Mouse (Mus musculus): Measurements from ENCODE around the gene Fuk. TPM values are rescaled to one million over a fixed set of nuclear protein-coding genes. Genes with fewer than 3 reads are reported as not detected.

The Fuk gene
- polyA plus RNA-seq, 1 experiment: 7.2 TPM

DNA sequence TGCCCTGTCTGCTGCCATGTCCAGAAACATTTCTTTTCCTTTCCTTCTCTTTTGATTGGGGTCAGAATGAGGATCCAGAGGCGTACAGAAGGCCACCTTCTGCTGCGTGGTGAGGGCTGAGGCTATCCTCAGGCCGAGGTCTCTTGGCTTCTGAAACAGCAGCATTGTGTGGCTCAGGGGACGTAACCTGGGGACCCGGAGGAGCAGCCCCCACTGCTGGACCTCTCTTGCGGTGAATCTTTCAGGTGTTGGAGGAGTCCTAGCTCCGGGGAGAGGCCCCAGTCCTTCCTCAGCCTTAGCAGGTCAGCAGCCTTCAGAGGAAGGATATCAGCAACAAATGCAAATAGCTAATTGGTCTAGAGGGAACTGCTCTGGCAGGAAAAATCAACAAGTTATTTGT lies 26.1 kb upstream of the Fuk start:
- Histone ChIP-seq H3ac (ENCODE audit: control insufficient read depth, insufficient read length) (no peak overlapping the region), H3K36me3 (ENCODE audit: control insufficient read depth, insufficient read depth) (no peaks in the 10 kb centered on the region)

DNA sequence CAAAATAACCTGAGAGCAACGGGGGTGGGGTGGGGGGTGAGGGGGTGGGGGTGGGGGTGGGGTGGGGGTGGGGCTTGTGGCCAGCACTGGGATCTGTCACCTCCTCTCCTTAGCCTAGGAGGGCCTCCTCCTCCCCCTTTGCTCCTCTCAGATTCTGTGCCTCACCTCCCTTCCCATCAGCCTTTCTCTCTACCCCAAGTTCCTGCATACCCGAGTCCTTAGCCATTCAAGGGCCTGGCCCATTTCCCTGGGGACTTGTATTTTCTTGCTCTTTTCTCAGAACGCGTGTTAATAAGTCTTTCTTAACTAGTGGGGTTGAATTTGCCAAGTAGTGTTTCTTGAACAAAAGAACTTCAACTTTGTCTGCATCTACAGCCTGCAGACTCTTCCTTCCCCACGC lies 24.4 kb upstream of the Fuk start:
- H3K36me3 ChIP-seq (ENCODE audit: control insufficient read depth, insufficient read depth): no peaks in the 10 kb centered on the region
- no peak overlapping the region for H3K4me3 ChIP-seq
- H3K4me2 ChIP-seq (ENCODE audit: low read depth): no peak overlapping the region
- TF ChIP-seq SRF (IDR thresholded peaks at IDR 0.05; ENCODE audit: control insufficient read depth, insufficient read length, low read depth) (no peak), MYOD1 (IDR thresholded peaks at IDR 0.05; ENCODE audit: control insufficient read depth in 1 of 3, insufficient read length in 2 of 3, low read depth in 2 of 3) (no peak), POLR2AphosphoS2 (IDR thresholded peaks at IDR 0.05; ENCODE audit: insufficient read length, low read depth) (no peak), E2F4 (IDR thresholded peaks at IDR 0.05; ENCODE audit: insufficient read depth) (no peak), CEBPB (IDR thresholded peaks at IDR 0.05; ENCODE audit: insufficient read depth, poor library complexity, severe bottlenecking) (no peak)
- H3ac ChIP-seq (ENCODE audit: control insufficient read depth, insufficient read length): no peak overlapping the region
- H3K79me2 ChIP-seq (ENCODE audit: control insufficient read depth, insufficient read depth): peaks cover 53% of the 10 kb centered on the region
- no peaks in the 10 kb centered on the region for H3K27me3 ChIP-seq (ENCODE audit: control insufficient read depth, insufficient read depth, insufficient read length)

More for the DNA sequence above, 26.1 kb upstream of the Fuk start:
- TF ChIP-seq POLR2A (IDR thresholded peaks at IDR 0.05; ENCODE audit: insufficient read length, low read depth) (no peak), TCF3 (IDR thresholded peaks at IDR 0.05; ENCODE audit: insufficient read length, low read depth) (no peak), USF1 (IDR thresholded peaks at IDR 0.05; ENCODE audit: low read depth) (no peak), POLR2AphosphoS2 (IDR thresholded peaks at IDR 0.05; ENCODE audit: insufficient read length, low read depth) (no peak), MYOG (IDR thresholded peaks at IDR 0.05; ENCODE audit: control insufficient read depth in 1 of 3, insufficient read depth in 1 of 3, insufficient read length in 2 of 3, low read depth in 2 of 3) (no peak), REST (IDR thresholded peaks at IDR 0.05; ENCODE audit: insufficient read depth, insufficient read length) (no peak), MYOD1 (IDR thresholded peaks at IDR 0.05; ENCODE audit: control insufficient read depth in 1 of 3, insufficient read length in 2 of 3, low read depth in 2 of 3) (no peak), E2F4 (IDR thresholded peaks at IDR 0.05; ENCODE audit: insufficient read depth) (no peak), TCF12 (IDR thresholded peaks at IDR 0.05; ENCODE audit: insufficient read depth, poor library complexity, severe bottlenecking) (no peak), CEBPB (IDR thresholded peaks at IDR 0.05; ENCODE audit: insufficient read depth, poor library complexity, severe bottlenecking) (no peak), MAX (IDR thresholded peaks at IDR 0.05; ENCODE audit: low read depth) (no peak), SRF (IDR thresholded peaks at IDR 0.05; ENCODE audit: control insufficient read depth, insufficient read length, low read depth) (no peak)
- H3K4me3 ChIP-seq: no peak overlapping the region
- peaks cover 42% of the 10 kb centered on the region for H3K79me2 ChIP-seq (ENCODE audit: control insufficient read depth, insufficient read depth)
- no peak overlapping the region for H3K4me2 ChIP-seq (ENCODE audit: low read depth)
- H3K27me3 ChIP-seq (ENCODE audit: control insufficient read depth, insufficient read depth, insufficient read length): no peaks in the 10 kb centered on the region

DNA sequence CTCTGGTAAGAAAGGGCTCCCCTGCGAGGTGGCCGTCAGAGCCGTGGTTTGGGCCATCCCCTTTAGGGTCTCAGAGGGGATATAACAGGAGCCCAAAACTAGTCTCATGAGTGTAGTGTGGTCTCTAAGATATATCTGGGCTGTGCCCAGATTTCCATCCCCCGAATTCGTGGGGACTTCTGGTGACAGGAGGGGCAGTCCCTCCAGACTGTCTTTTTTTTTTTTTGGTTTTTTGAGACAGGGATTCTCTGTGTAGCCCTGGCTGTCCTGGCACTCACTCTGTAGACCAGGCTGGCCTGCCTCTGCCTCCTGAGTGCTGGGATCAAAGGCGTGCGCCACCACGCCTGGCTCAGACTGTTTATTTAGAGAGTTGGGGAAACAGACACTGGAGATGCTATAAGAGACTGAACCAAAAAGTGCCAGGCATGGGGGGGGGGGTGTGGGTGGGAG lies 23.4 kb upstream of the Fuk start:
- Histone ChIP-seq H3K4me3 (no peak overlapping the region), H3ac (ENCODE audit: control insufficient read depth, insufficient read length) (no peak overlapping the region), H3K36me3 (ENCODE audit: control insufficient read depth, insufficient read depth) (no peaks in the 10 kb centered on the region), H3K4me2 (ENCODE audit: low read depth) (no peak overlapping the region), H3K27me3 (ENCODE audit: control insufficient read depth, insufficient read depth, insufficient read length) (no peaks in the 10 kb centered on the region), H3K79me2 (ENCODE audit: control insufficient read depth, insufficient read depth) (peaks cover 56% of the 10 kb centered on the region)
- TF ChIP-seq POLR2AphosphoS2 (IDR thresholded peaks at IDR 0.05; ENCODE audit: insufficient read length, low read depth): no peak
- TF ChIP-seq TCF3 (IDR thresholded peaks at IDR 0.05; ENCODE audit: insufficient read length, low read depth): no peak
- TF ChIP-seq CEBPB (IDR thresholded peaks at IDR 0.05; ENCODE audit: insufficient read depth, poor library complexity, severe bottlenecking): no peak
- no peak for TF ChIP-seq MYOG (IDR thresholded peaks at IDR 0.05; ENCODE audit: control insufficient read depth in 1 of 3, insufficient read depth in 1 of 3, insufficient read length in 2 of 3, low read depth in 2 of 3)
- TF ChIP-seq SRF (IDR thresholded peaks at IDR 0.05; ENCODE audit: control insufficient read depth, insufficient read length, low read depth): no peak
- no peak for TF ChIP-seq MYOD1 (IDR thresholded peaks at IDR 0.05; ENCODE audit: control insufficient read depth in 1 of 3, insufficient read length in 2 of 3, low read depth in 2 of 3)
- no peak for TF ChIP-seq USF1 (IDR thresholded peaks at IDR 0.05; ENCODE audit: low read depth)
- no peak for TF ChIP-seq TCF12 (IDR thresholded peaks at IDR 0.05; ENCODE audit: insufficient read depth, poor library complexity, severe bottlenecking)

DNA sequence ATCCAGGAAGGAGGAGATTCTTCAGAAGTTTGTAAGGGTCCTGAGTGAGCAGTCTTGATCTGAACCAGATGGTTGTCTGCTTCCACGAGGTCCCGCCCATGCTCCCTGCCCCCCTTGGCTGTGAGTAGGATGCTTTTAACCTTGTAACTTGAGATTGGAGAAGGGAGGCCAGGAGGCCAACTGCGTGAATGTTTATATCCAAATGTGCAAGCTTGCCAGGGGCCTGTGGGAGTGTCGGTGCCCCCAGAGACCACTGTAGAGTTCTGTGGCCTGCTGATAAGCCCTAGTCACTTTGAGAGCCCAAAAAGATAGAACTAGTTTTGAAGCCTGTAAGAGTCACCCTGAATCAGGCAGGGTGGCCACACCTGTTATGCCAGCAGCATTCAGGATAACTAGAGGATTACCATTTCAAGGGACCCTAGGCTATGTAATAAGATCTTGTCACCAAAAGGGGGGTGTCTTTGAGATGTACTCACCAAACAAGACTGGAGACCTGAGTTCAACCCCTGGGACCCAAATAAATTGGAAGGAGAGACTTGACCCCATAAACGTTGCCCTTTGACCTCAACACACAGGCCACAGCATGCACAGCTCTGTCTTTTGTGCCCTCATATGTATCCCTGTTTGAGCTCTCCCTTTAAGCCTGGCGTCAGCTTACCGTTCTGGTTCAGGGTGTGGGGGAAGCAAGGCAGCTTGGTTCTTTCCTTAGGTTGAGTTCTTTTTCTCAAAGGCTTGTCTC lies 19.4 kb upstream of the Fuk start:
- H3K4me3 ChIP-seq: peak overlapping the region; percentile 31
- TF ChIP-seq MYOD1 (IDR thresholded peaks at IDR 0.05; ENCODE audit: control insufficient read depth in 1 of 3, insufficient read length in 2 of 3, low read depth in 2 of 3) (peak in 2 of 3 experiments; percentile 25 to 54), USF1 (IDR thresholded peaks at IDR 0.05; ENCODE audit: low read depth) (no peak), MYOG (IDR thresholded peaks at IDR 0.05; ENCODE audit: control insufficient read depth in 1 of 3, insufficient read depth in 1 of 3, insufficient read length in 2 of 3, low read depth in 2 of 3) (peak in 1 of 3 experiments; percentile 45), REST (IDR thresholded peaks at IDR 0.05; ENCODE audit: insufficient read depth, insufficient read length) (no peak), E2F4 (IDR thresholded peaks at IDR 0.05; ENCODE audit: insufficient read depth) (no peak), TCF12 (IDR thresholded peaks at IDR 0.05; ENCODE audit: insufficient read depth, poor library complexity, severe bottlenecking) (no peak)
- no peak overlapping the region for H3ac ChIP-seq (ENCODE audit: control insufficient read depth, insufficient read length)
- no peaks in the 10 kb centered on the region for H3K36me3 ChIP-seq (ENCODE audit: control insufficient read depth, insufficient read depth)
- H3K4me2 ChIP-seq (ENCODE audit: low read depth): peak overlapping the region; percentile 92
- H3K79me2 ChIP-seq (ENCODE audit: control insufficient read depth, insufficient read depth): peaks cover 43% of the 10 kb centered on the region
- no peaks in the 10 kb centered on the region for H3K27me3 ChIP-seq (ENCODE audit: control insufficient read depth, insufficient read depth, insufficient read length)

DNA sequence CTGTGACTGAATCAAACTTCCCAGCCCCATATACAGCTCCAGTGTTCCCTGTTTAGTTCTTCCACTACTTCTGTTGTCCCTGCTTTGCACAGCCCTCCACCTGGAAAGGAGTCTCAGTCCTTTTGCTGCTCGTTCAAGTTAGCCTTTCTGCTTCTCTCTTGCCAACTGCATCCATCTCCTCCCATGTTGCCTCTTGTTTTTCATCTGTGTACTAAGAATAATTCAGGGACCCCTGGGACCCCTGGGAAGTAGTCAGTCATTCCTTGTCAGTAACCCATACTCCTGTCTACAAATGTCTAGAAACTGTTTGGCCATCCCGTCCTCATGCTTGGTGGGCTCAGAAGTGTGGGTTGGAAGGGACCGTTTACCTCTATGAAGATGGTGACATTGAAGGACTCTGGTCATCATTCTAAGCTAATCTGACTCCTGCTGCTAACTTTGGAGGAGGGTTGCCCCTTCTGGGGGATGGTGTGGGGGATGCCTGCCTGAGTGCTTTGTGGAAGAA lies 18.5 kb upstream of the Fuk start:
- no peaks in the 10 kb centered on the region for H3K36me3 ChIP-seq (ENCODE audit: control insufficient read depth, insufficient read depth)
- H3ac ChIP-seq (ENCODE audit: control insufficient read depth, insufficient read length): peak overlapping the region; percentile 36
- H3K4me3 ChIP-seq: peak overlapping the region; percentile 31
- H3K4me2 ChIP-seq (ENCODE audit: low read depth): peak overlapping the region; percentile 92
- no peak for TF ChIP-seq E2F4 (IDR thresholded peaks at IDR 0.05; ENCODE audit: insufficient read depth)
- H3K79me2 ChIP-seq (ENCODE audit: control insufficient read depth, insufficient read depth): peaks cover 43% of the 10 kb centered on the region
- H3K27me3 ChIP-seq (ENCODE audit: control insufficient read depth, insufficient read depth, insufficient read length): no peaks in the 10 kb centered on the region
